Mouse (Mus musculus) small intestine, adult 2 months (tissue): ENCODE data around the gene Gm17018. TPM values are rescaled to one million over a fixed set of nuclear protein-coding genes. Genes with fewer than 3 reads are reported as not detected.
"Not testable (repeated sequence)": the region's sequence is repeated elsewhere in the genome, so short reads cannot be mapped to it uniquely, and the experiment has no call there.

ENCODE experiments used
- H3K27ac ChIP-seq: fragments of 200-500 bp; 2 replicates; pipeline ENCODE4 v1.5.1; 2012; ENCODE audit warnings: low read depth, low read length, control low read depth, inconsistent platforms; ENCODE audit not compliant: insufficient read depth
- H3K27me3 ChIP-seq: fragments of 200-500 bp; 2 replicates; pipeline ENCODE4 v1.6.1; 2012; ENCODE audit warnings: mild to moderate bottlenecking, moderate library complexity, low read length, inconsistent platforms; ENCODE audit not compliant: control insufficient read depth, insufficient read depth
- H3K36me3 ChIP-seq: fragments of 200-500 bp; 2 replicates; pipeline ENCODE4 v1.6.1; 2012; ENCODE audit warnings: mild to moderate bottlenecking, low read length, control low read depth, inconsistent platforms; ENCODE audit not compliant: control insufficient read depth, insufficient read depth
- H3K4me1 ChIP-seq: fragments of 200-500 bp; 2 replicates; pipeline ENCODE4 v1.6.1; 2012; ENCODE audit warnings: low read length, inconsistent platforms, mixed read lengths; ENCODE audit not compliant: control insufficient read depth, insufficient read depth, insufficient read length
- H3K4me3 ChIP-seq: fragments of 200-500 bp; 2 replicates; pipeline ENCODE4 v1.5.1; 2012; ENCODE audit warnings: low read depth, mild to moderate bottlenecking, control low read depth, inconsistent platforms, low read length, moderate library complexity
- CTCF ChIP-seq: fragments of 200-500 bp; IDR thresholded peaks from 2 replicates; pipeline ENCODE4 v1.5.1; 2012; ENCODE audit warnings: low read depth, mild to moderate bottlenecking, control low read depth, inconsistent platforms, low read length, moderate library complexity, mixed read lengths; ENCODE audit not compliant: insufficient replicate concordance, insufficient read length; ENCODE audit errors: extremely low read depth
- POLR2A ChIP-seq: fragments of 200-500 bp; IDR thresholded peaks from 2 replicates; pipeline ENCODE4 v1.6.1; 2012; ENCODE audit warnings: low read depth, mild to moderate bottlenecking, control low read depth, inconsistent platforms, low read length, moderate library complexity
- WGBS: fragments of 180-500 bp; shearing (Covaris S2); methylation state at CpG from one replicate; pipeline ENCODE4 v1.1.7; 2018; 5-methylcytosine and 5-hydroxymethylcytosine counted together
- polyA plus RNA-seq: library from polyadenylated mRNA; depleted of rRNA; stranded (reverse); fragments of >200 nt; gene quantifications from 2 replicates; pipeline ENCODE4 v1.2.3, GENCODE M21; 2012

The Gm17018 gene
- polyA plus RNA-seq, 1 experiment = 3.0 TPM

GRCm38 (mm10) chr19:45541409-45542041 lies 18.9 kb upstream of the Gm17018 start:
- Histone ChIP-seq H3K36me3 (no peaks in the 10 kb centered on the region), H3K27ac (no peak overlapping the region), H3K4me1 (peaks cover 8% of the 10 kb centered on the region), H3K27me3 (peaks cover 27% of the 10 kb centered on the region), H3K4me3 (peak overlapping the region; percentile 35)
- TF ChIP-seq CTCF (no peak), POLR2A (no peak)
- WGBS = under 1% methylated on average over 56 of the region's 58 CpGs

- Histone ChIP-seq H3K36me3 (no peaks in the 10 kb centered on the region), H3K4me3 (peak overlapping the region; percentile 35; the same call in 1 of the 2 replicates), H3K4me1 (peaks cover 8% of the 10 kb centered on the region), H3K27ac (no peak overlapping the region), H3K27me3 (peaks cover 27% of the 10 kb centered on the region)
- 25% methylated on average over 3 of the region's 3 CpGs for WGBS
- TF ChIP-seq CTCF = no peak
- no peak for TF ChIP-seq POLR2A
Observed at GRCm38 (mm10) chr19:45542061-45542460, 18.4 kb upstream of the Gm17018 start.

- Histone ChIP-seq H3K36me3 (no peaks in the 10 kb centered on the region), H3K4me1 (peaks cover 8% of the 10 kb centered on the region), H3K27ac (no peak overlapping the region), H3K4me3 (peak overlapping the region; percentile 57), H3K27me3 (peaks cover 27% of the 10 kb centered on the region)
- no peak for TF ChIP-seq POLR2A
- no peak for TF ChIP-seq CTCF
- WGBS = 1% methylated on average over 26 of the region's 26 CpGs
Observed at GRCm38 (mm10) chr19:45544152-45544924, 16.1 kb upstream of the Gm17018 start.

DNA sequence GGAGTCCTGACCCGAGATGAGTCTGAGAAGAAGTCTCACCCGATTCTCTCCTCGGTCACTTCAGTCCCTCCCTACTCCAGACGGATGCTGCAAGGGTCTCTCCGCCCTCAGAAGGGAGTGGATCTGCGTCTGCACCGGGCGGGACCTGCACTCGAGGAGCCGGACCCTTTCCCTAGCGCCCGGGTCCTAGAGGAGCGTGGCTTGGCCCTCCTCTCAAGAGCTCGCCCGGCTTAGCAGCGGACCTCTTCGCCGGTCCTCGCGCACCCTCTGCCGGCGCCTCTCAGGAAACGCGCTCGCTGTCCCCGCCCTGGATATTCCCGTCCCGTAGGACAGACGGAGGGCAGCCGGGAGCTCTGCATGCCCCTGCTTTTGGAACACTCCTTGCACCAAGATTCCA lies 15.5 kb upstream of the Gm17018 start:
- WGBS = 1% methylated on average over 30 of the region's 30 CpGs
- H3K4me3 ChIP-seq = peak overlapping the region; percentile 57
- TF ChIP-seq POLR2A = peak; percentile 19; the same call in 1 of the 2 replicates
- peak; percentile 72 for TF ChIP-seq CTCF
- no peaks in the 10 kb centered on the region for H3K36me3 ChIP-seq
- peaks cover 8% of the 10 kb centered on the region for H3K4me1 ChIP-seq
- H3K27me3 ChIP-seq = peaks cover 27% of the 10 kb centered on the region
- no peak overlapping the region for H3K27ac ChIP-seq

DNA sequence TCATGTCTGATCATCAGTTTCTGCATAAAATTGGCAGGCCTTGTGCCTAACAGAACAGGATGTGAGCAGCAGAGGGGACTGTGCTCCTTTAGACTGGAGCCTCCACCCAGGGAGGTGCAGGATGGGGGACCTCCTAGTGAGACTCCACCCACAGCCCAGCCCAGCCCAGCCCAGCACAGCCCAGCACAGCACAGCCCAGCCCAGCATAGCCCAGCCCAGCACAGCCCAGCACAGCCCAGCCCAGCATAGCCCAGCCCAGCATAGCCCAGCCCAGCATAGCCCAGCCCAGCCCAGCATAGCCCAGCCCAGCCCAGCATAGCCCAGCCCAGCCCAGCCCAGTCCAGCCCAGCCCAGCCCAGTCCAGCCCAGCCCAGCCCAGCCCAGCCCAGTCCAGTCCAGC lies 12.2 kb upstream of the Gm17018 start:
- H3K27ac ChIP-seq, H3K4me3 ChIP-seq, H3K27me3 ChIP-seq, H3K36me3 ChIP-seq, H3K4me1 ChIP-seq: not testable (repeated sequence)

GRCm38 (mm10) chr19:45549128-45549915 lies 11.1 kb upstream of the Gm17018 start:
- peaks cover 5% of the 10 kb centered on the region for H3K4me1 ChIP-seq
- TF ChIP-seq POLR2A = no peak
- TF ChIP-seq CTCF = no peak
- 84% methylated on average over 23 of the region's 23 CpGs for WGBS
- peaks cover 4% of the 10 kb centered on the region; the same call in 1 of the 2 replicates for H3K36me3 ChIP-seq
- H3K4me3 ChIP-seq = no peak overlapping the region
- H3K27ac ChIP-seq = no peak overlapping the region
- no peaks in the 10 kb centered on the region for H3K27me3 ChIP-seq

DNA sequence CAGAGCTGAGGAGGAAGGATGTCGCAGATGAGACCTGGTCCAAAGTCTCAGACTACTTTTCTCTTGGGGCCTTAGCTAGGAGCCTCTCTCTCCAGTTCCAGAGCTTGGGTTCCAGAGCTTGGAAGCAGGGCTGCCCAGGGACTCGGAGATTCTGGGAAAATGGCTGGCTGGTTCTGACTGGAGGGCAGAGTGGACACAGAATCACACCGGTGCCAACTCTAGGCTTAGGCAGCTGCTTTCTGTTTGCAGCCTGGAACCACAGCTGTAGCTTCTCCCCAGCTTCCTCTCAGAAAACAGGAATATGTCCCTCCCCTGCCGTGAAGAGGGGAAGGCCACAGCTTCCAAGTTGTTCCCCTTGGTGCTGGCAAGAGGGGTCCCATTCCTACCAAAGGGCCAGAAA lies 10.5 kb upstream of the Gm17018 start:
- H3K4me1 ChIP-seq = no peaks in the 10 kb centered on the region; the same call in 1 of the 2 replicates
- 66% methylated on average over 4 of the region's 4 CpGs for WGBS
- TF ChIP-seq POLR2A (no peak), CTCF (no peak)

More for the DNA sequence above, 10.5 kb upstream of the Gm17018 start:
- H3K27ac ChIP-seq = no peak overlapping the region
- no peaks in the 10 kb centered on the region for H3K27me3 ChIP-seq
- peaks cover 9% of the 10 kb centered on the region; the same call in 1 of the 2 replicates for H3K36me3 ChIP-seq
- H3K4me3 ChIP-seq = no peak overlapping the region
